25 mouse cellular contexts compared by ENCODE assay signal in genomic region chr12:80334162-80334561, GRCm38 (mm10).
DNase-seq lines count a peak whose midpoint lies in the region; ATAC-seq and TF ChIP-seq lines count a peak whose summit lies in the region.
"Had no signal": no experiment of that assay in that cellular context is flagged by ENCODE, and none has a peak within 500 bp of the region (broad histone marks: within the 10 kb centered on the region; RNA-seq: fewer than 3 reads in every experiment).

No protein-coding gene starts in this region.

- peaks cover 89% of the 10 kb centered on the region for H3K4me1 ChIP-seq in megakaryocyte, embryonic 14.5 days
- peaks cover 43% of the 10 kb centered on the region for H3K4me1 ChIP-seq in heart, embryonic 15.5 days (replicated peaks)
- peaks cover 23% of the 10 kb centered on the region for H3K4me1 ChIP-seq in liver, postnatal 0 days (ENCODE audit: insufficient read depth)
- H3K4me1 ChIP-seq: midbrain, embryonic 15.5 days had no signal

- peak; percentile 50 to 66 for DNase-seq in heart, adult 18-20 months
- DNase-seq in heart, postnatal 25 days (ENCODE audit: low spot score), result no peak
- DNase-seq in liver, postnatal 0 days, result no peak
- no peak for DNase-seq in spleen, postnatal 10 days (ENCODE audit: low spot score in 2 of 2)
- DNase-seq: adrenal gland, postnatal 36 days; cerebellum, adult 11 months; cerebellum, adult 9-11 months; gastrocnemius, postnatal 25 days; kidney, adult 9 months; kidney, postnatal 36 days; layer of hippocampus, postnatal 36 days; lung, adult 2 months; lung, postnatal 14 days; right cerebral cortex, postnatal 14 days; spleen, adult 18-20 months had no signal

- intact Hi-C loops in heart, postnatal 25 days (cut with DNase I), result no loop called here

- no peaks in the 10 kb centered on the region for H3K27me3 ChIP-seq in megakaryocyte, embryonic 14.5 days (replicated peaks)
- no peaks in the 10 kb centered on the region for H3K27me3 ChIP-seq in heart, embryonic 15.5 days
- no peaks in the 10 kb centered on the region for H3K27me3 ChIP-seq in liver, postnatal 0 days (ENCODE audit: insufficient read depth, low read length)
- H3K27me3 ChIP-seq: forebrain, embryonic 12.5 days; intestine, embryonic 15.5 days; limb, embryonic 12.5 days; midbrain, embryonic 15.5 days; neural tube, embryonic 12.5 days had no signal

- H3K9me3 ChIP-seq in megakaryocyte, embryonic 14.5 days, result no peaks in the 10 kb centered on the region
- no peaks in the 10 kb centered on the region for H3K9me3 ChIP-seq in heart, embryonic 15.5 days (replicated peaks)
- H3K9me3 ChIP-seq in liver, postnatal 0 days (ENCODE audit: low read length), result no peaks in the 10 kb centered on the region
- H3K9me3 ChIP-seq: forebrain, embryonic 12.5 days; intestine, embryonic 15.5 days; limb, embryonic 12.5 days; midbrain, embryonic 15.5 days; neural tube, embryonic 12.5 days had no signal

- no peak overlapping the region for H3K4me2 ChIP-seq in heart, embryonic 15.5 days
- no peak overlapping the region for H3K4me2 ChIP-seq in liver, postnatal 0 days (ENCODE audit: low read depth, low read length)
- H3K4me2 ChIP-seq: forebrain, embryonic 12.5 days; intestine, embryonic 15.5 days; limb, embryonic 12.5 days; midbrain, embryonic 15.5 days; neural tube, embryonic 12.5 days had no signal

- TF ChIP-seq EP300 in liver, postnatal 0 days (IDR thresholded peaks at IDR 0.05; ENCODE audit: low read depth), result peak; percentile 35; the same call in 1 of the 2 replicates

- peak overlapping the region; percentile 42 for H3K4me3 ChIP-seq in megakaryocyte, embryonic 14.5 days (replicated peaks)
- no peak overlapping the region for H3K4me3 ChIP-seq in heart, embryonic 15.5 days
- no peak overlapping the region for H3K4me3 ChIP-seq in liver, postnatal 0 days (ENCODE audit: low read depth, low read length)
- H3K4me3 ChIP-seq: forebrain, embryonic 12.5 days; intestine, embryonic 15.5 days; limb, embryonic 12.5 days; midbrain, embryonic 15.5 days; neural tube, embryonic 12.5 days had no signal

- no peak overlapping the region for H3K9ac ChIP-seq in heart, embryonic 15.5 days
- no peak overlapping the region for H3K9ac ChIP-seq in liver, postnatal 0 days (replicated peaks)
- H3K9ac ChIP-seq: forebrain, embryonic 12.5 days; intestine, embryonic 15.5 days; limb, embryonic 12.5 days; midbrain, embryonic 15.5 days; neural tube, embryonic 12.5 days had no signal

- 27% methylated on average over 4 of the region's 4 CpGs for WGBS in heart, embryonic 15.5 days
- WGBS in liver, postnatal 0 days (ENCODE audit: insufficient replicate concordance), result 40% methylated on average over 4 of the region's 4 CpGs

- no peak for TF ChIP-seq CTCF in liver, postnatal 0 days (IDR thresholded peaks at IDR 0.05; ENCODE audit: low read depth)

- peaks cover 45% of the 10 kb centered on the region for H3K36me3 ChIP-seq in megakaryocyte, embryonic 14.5 days (replicated peaks; ENCODE audit: low read length)
- peaks cover 14% of the 10 kb centered on the region for H3K36me3 ChIP-seq in heart, embryonic 15.5 days
- peaks cover 18% of the 10 kb centered on the region for H3K36me3 ChIP-seq in liver, postnatal 0 days (replicated peaks; ENCODE audit: insufficient read depth, low read length)

- peak overlapping the region; percentile 44 for H3K27ac ChIP-seq in heart, embryonic 15.5 days
- peak overlapping the region; percentile 9; the same call in 1 of the 2 replicates for H3K27ac ChIP-seq in liver, postnatal 0 days (ENCODE audit: low read depth)
- H3K27ac ChIP-seq: forebrain, embryonic 12.5 days; intestine, embryonic 15.5 days; limb, embryonic 12.5 days; midbrain, embryonic 15.5 days; neural tube, embryonic 12.5 days had no signal

- no peak for ATAC-seq in megakaryocyte, adult 5-6 weeks (ENCODE audit: poor library complexity, severe bottlenecking)
- ATAC-seq in heart, embryonic 15.5 days (replicated peaks; ENCODE audit: insufficient number of reproducible peaks, insufficient read depth, low FRiP score, low read depth), result 0 out of 2 replicates have a peak, but pooled peaks have one; percentile 16
- ATAC-seq in liver, postnatal 0 days, result peak; percentile 31; the same call in 1 of the 2 replicates
- ATAC-seq in granulocyte monocyte progenitor cell, adult 5-6 weeks (replicated peaks; ENCODE audit: poor library complexity, severe bottlenecking), result no peak
- ATAC-seq: hindbrain, embryonic 16.5 days; intestine, embryonic 15.5 days; midbrain, embryonic 15.5 days had no signal

Comparison
In these comparisons a context has a peak if more than half of its experiments do, and no peak if none do; other contexts are left out.
1. DNase-seq: peak in heart, adult 18-20 months (2 of 2); none in heart, postnatal 25 days (single experiment), liver, postnatal 0 days (single experiment) and spleen, postnatal 10 days (0 of 2).
2. ATAC-seq: peak in heart, embryonic 15.5 days (single experiment) and liver, postnatal 0 days (single experiment); none in megakaryocyte, adult 5-6 weeks (single experiment) and granulocyte monocyte progenitor cell, adult 5-6 weeks (single experiment).